Mouse (Mus musculus) myocyte (in vitro differentiated cells): ENCODE results near the gene 1700025G04Rik.

ENCODE experiments used
- MAX ChIP-seq: IDR thresholded peaks from one replicate; pipeline ENCODE4 v1.6.1; 2011; ENCODE audit warnings: low read depth, mild to moderate bottlenecking, control low read depth
- POLR2A ChIP-seq: IDR thresholded peaks from one replicate; pipeline ENCODE4 v1.6.1; 2011; ENCODE audit warnings: low read depth, mild to moderate bottlenecking, control low read depth, moderate library complexity; ENCODE audit not compliant: insufficient read length

GRCm38 (mm10) chr1:151926826-151927225 is 163.1 kb downstream of the 1700025G04Rik start:
- TF ChIP-seq MAX: no peak
- TF ChIP-seq POLR2A: no peak
